Mouse (Mus musculus): ENCODE results near the gene Erg. TPM values are rescaled to one million over a fixed set of nuclear protein-coding genes. Genes with fewer than 3 reads are reported as not detected.

Erg gene
- polyA plus RNA-seq, 1 experiment from 2014 or later = 3.5 TPM

DNA sequence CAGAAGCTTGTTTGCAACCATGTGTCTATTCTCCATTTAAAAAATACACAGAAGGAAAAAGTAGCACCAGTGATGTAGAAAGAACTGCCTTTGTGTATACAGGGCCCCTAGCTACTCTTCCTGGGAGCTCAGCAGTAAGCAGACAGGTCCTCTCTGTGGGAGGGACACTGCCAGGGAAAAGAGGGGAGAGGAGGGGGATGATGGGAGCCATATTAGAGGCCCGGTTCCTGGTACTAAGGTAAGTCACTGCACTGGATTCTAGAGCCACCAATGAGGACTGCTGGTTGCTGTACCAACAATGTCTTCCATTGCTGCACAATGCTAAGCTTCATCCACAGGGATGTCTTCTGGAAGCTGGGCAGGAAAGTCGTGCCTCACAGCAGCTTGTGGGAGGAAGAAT lies 80.3 kb downstream of the Erg start:
- WGBS = 70% methylated on average over 2 of the region's 2 CpGs
- no peak for ATAC-seq (ENCODE audit: low FRiP score, low read depth)

DNA sequence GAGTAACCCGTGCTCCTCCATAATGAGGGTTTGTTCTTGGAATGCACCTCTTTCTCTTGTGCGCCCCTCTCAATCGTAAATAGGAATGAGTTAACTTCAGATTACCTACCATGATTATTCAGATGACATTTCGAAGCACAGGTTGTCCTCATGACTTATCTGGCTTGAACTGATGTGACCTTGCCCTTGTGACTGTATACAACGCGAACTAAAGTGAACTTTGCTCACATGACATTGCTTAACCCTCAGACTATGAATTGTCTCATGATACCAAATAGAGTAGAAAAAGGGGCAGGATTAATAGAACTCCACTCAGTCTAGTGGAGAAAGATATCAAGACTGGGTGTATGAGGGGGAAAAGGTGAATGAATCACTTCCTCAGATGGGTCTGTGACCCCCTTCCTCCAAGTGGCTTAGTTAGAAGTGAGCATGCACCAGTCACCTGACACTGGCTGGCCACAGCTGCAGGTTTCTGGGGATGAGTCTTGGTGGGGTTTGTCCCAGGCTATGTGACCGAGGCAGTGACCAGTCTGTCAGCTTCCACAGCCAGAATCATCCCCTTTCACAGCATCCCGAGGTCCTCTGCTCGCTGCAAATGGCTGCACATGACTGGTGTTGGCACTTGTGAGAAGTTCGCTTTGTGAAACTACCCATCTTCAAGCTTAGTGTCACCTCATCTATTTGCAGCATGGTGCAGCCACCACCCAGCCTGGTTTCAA lies 89.7 kb downstream of the Erg start:
- Histone ChIP-seq H3K27me3 (replicated peaks) (no peaks in the 10 kb centered on the region), H3K4me3 (no peak overlapping the region), H3K27ac (no peak overlapping the region), H3K4me1 (no peaks in the 10 kb centered on the region), H3K9ac (no peak overlapping the region), H3K4me2 (replicated peaks) (no peak overlapping the region), H3K36me3 (no peaks in the 10 kb centered on the region), H3K9me3 (no peaks in the 10 kb centered on the region)
- no peak for ATAC-seq (ENCODE audit: low FRiP score, low read depth)
- 86% methylated on average over 10 of the region's 10 CpGs for WGBS

More for the DNA sequence above, 80.3 kb downstream of the Erg start:
- no peaks in the 10 kb centered on the region for H3K27me3 ChIP-seq (replicated peaks)
- H3K9ac ChIP-seq = no peak overlapping the region
- no peak overlapping the region for H3K4me2 ChIP-seq (replicated peaks)
- H3K36me3 ChIP-seq = no peaks in the 10 kb centered on the region
- H3K4me1 ChIP-seq = no peaks in the 10 kb centered on the region
- H3K9me3 ChIP-seq = no peaks in the 10 kb centered on the region
- H3K27ac ChIP-seq = no peak overlapping the region
- no peak overlapping the region for H3K4me3 ChIP-seq

DNA sequence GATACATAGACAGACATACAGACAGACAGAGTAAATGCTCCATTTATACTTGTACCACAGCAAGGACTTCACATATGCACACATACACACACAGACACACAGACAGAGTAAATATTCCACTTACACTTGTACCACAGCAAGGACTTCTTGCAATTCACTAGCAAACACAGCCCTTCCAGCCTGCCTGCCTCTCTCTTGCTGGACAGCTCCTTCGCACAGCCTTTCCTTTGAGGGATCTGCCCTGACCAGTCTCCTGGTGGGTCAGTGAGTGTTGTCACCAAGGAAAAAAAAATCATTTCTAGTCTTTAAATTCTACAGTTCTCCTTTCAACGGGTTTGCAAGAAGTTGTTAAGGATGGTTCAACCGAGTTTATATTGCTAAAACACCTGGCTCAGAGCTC lies 92.3 kb downstream of the Erg start:
- no peak for ATAC-seq (ENCODE audit: low FRiP score, low read depth)

DNA sequence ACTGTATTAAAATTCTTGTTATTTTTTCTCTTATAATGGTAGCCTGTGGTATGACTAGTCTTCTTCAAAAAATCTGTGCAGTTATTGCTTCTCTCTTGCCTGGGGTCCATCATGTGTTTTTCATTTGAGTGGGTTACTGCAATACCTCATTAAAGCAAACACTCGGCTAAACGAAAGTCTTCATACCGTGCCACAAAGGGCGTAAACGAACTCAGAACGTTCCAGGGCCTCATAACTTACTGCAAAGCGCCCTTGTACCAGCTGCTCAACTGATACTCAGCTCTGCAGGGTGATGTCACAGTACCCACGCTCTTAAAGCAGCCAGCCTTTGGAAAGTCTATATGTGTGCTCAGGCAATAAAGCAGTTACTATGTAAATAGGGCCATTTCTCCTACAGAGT lies 93.1 kb downstream of the Erg start:
- no peak overlapping the region for H3K27ac ChIP-seq
- 83% methylated on average over 8 of the region's 8 CpGs for WGBS
- no peak for ATAC-seq (ENCODE audit: low FRiP score, low read depth)
- H3K4me1 ChIP-seq = no peaks in the 10 kb centered on the region
- H3K9me3 ChIP-seq = no peaks in the 10 kb centered on the region
- no peak overlapping the region for H3K4me3 ChIP-seq
- H3K4me2 ChIP-seq (replicated peaks) = no peak overlapping the region
- H3K36me3 ChIP-seq = no peaks in the 10 kb centered on the region
- no peak overlapping the region for H3K9ac ChIP-seq
- H3K27me3 ChIP-seq (replicated peaks) = no peaks in the 10 kb centered on the region

More for the DNA sequence above, 92.3 kb downstream of the Erg start:
- Histone ChIP-seq H3K27me3 (replicated peaks) (no peaks in the 10 kb centered on the region), H3K9ac (no peak overlapping the region), H3K27ac (no peak overlapping the region), H3K4me3 (no peak overlapping the region), H3K36me3 (no peaks in the 10 kb centered on the region), H3K4me1 (no peaks in the 10 kb centered on the region), H3K9me3 (no peaks in the 10 kb centered on the region), H3K4me2 (replicated peaks) (no peak overlapping the region)
- WGBS = 64% methylated on average over 3 of the region's 3 CpGs

DNA sequence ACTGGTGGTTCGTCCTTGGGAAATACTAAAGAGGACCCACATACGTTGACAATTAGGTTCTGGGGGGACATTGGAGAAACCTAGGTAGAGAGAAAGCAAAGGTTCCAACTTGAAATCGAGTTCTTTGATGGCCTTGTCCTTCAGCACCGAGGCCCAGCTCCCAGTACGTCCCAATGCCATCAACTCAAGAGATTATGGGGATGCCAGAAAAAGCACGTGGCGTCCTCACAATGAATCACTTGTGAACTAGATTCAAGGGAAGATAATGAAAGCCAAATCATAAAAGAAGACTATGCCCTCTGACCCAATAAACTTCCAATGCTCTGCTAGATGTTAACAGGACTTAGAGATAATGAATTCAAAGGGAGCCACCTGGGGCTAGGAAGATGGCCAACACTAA lies 94.2 kb downstream of the Erg start:
- H3K4me2 ChIP-seq (replicated peaks) = no peak overlapping the region
- H3K27me3 ChIP-seq (replicated peaks) = no peaks in the 10 kb centered on the region
- 80% methylated on average over 7 of the region's 7 CpGs for WGBS
- H3K27ac ChIP-seq = no peak overlapping the region
- no peak overlapping the region for H3K4me3 ChIP-seq
- no peaks in the 10 kb centered on the region for H3K36me3 ChIP-seq
- no peaks in the 10 kb centered on the region for H3K4me1 ChIP-seq
- no peak for ATAC-seq (ENCODE audit: low FRiP score, low read depth)
- H3K9ac ChIP-seq = no peak overlapping the region
- H3K9me3 ChIP-seq = no peaks in the 10 kb centered on the region

DNA sequence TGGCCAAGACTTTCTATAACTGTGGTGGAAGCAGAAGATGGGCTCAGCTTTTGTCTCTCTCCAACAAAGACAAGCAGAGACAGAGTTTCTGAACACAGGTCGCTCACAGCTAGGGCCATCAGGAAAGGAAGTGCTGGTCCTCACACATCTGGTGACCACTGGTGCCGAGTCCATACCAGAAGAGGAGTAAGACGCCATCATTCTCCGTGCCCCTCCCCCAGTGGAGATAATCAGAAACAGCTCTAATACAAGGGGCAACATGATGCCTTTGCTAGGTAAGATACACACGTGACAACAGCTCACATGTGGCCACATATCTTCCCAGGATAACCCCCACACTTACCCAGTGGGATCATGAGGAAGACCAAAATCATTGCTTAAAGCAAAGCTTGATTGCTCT lies 96.0 kb downstream of the Erg start:
- H3K4me3 ChIP-seq = no peak overlapping the region
- no peak for ATAC-seq (ENCODE audit: low FRiP score, low read depth)
- H3K9me3 ChIP-seq = no peaks in the 10 kb centered on the region
- no peak overlapping the region for H3K27ac ChIP-seq
- no peaks in the 10 kb centered on the region for H3K27me3 ChIP-seq (replicated peaks)
- no peaks in the 10 kb centered on the region for H3K36me3 ChIP-seq
- H3K4me1 ChIP-seq = no peaks in the 10 kb centered on the region
- 78% methylated on average over 5 of the region's 5 CpGs for WGBS
- H3K9ac ChIP-seq = no peak overlapping the region
- no peak overlapping the region for H3K4me2 ChIP-seq (replicated peaks)

DNA sequence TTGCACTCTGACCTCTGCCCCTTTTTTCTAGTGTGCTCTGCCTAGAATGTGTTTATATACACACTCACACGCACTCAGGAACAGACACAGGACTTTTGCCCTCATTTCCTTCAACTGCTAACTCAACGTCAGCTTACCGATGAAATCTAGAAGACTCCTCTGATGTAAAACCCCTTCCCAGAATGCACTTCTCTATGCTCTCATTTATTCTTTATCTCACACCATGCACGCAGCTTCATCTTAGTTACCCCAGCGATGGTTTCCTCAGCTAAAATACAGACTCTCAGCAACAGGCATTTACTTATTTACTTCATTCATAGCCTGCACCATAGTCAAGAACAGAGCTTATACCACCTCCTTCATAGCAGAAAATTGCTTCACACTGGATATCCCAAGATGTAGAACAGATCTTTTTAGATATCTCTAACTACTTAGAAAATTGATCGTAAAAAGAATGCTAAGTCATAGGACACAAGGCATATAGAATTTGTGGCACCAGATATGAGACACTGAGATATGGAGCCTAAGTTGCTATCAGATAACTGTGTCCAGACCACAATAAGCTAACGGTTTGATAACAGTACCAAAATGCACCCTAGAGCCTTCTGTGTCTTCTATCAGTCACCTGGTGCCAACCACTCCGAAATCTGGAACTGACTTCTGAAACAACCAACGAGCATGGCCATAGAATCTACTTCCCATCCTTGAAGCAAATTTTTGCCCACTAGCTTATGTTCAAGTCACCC lies 98.6 kb downstream of the Erg start:
- Histone ChIP-seq H3K4me1 (no peaks in the 10 kb centered on the region), H3K4me2 (replicated peaks) (no peak overlapping the region), H3K9ac (no peak overlapping the region), H3K27me3 (replicated peaks) (no peaks in the 10 kb centered on the region), H3K27ac (no peak overlapping the region), H3K9me3 (no peaks in the 10 kb centered on the region), H3K36me3 (no peaks in the 10 kb centered on the region), H3K4me3 (no peak overlapping the region)
- ATAC-seq (ENCODE audit: low FRiP score, low read depth) = no peak
- WGBS = 84% methylated on average over 9 of the region's 9 CpGs

DNA sequence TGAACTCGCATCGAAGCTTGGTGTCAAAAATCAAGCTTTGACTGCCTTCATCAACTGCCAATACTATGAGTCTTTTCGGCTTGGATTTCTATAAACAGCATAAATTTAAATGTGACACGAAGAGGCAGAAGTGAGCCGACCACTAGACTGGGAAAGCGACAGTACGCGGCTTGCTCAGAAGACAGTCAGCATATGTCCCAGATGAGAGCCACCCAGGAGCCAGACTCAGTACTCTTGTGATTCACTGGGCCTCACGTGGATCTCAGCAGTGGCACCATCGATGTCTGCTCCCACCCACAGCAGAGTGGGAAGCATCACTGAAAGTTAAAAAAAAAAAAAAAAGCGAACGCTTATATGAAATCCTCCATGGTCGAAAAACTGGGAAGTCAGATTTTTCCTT lies 105.2 kb downstream of the Erg start:
- H3K4me3 ChIP-seq = no peak overlapping the region
- H3K9ac ChIP-seq = no peak overlapping the region
- no peaks in the 10 kb centered on the region for H3K27me3 ChIP-seq (replicated peaks)
- H3K4me1 ChIP-seq = no peaks in the 10 kb centered on the region
- no peaks in the 10 kb centered on the region for H3K9me3 ChIP-seq
- no peak for ATAC-seq (ENCODE audit: low FRiP score, low read depth)
- WGBS = 91% methylated on average over 13 of the region's 13 CpGs
- H3K4me2 ChIP-seq (replicated peaks) = no peak overlapping the region
- no peak overlapping the region for H3K27ac ChIP-seq
- no peaks in the 10 kb centered on the region for H3K36me3 ChIP-seq

DNA sequence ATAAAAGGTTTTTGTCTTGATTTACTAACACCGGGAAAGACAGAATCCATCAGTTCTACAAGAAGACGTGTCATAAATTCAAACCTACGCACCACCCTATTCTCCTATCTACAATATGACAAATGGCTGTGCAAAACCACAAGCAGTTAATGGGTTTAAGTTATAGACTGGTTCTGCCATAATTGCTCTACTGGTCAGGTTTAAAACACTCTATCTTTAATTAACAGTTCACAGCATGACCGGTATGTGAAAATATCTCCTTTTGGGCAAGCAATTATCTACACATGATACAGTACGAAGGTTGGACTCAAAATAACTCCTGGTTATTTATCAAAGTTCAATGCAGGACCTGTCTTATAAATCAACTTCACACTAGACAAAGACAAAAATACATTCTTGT lies 107.8 kb downstream of the Erg start:
- Histone ChIP-seq H3K36me3 (no peaks in the 10 kb centered on the region), H3K4me2 (replicated peaks) (no peak overlapping the region), H3K27me3 (replicated peaks) (no peaks in the 10 kb centered on the region), H3K27ac (no peak overlapping the region), H3K9ac (no peak overlapping the region), H3K4me1 (no peaks in the 10 kb centered on the region), H3K9me3 (no peaks in the 10 kb centered on the region), H3K4me3 (no peak overlapping the region)
- ATAC-seq (ENCODE audit: low FRiP score, low read depth) = no peak
- WGBS = 81% methylated on average over 5 of the region's 5 CpGs

DNA sequence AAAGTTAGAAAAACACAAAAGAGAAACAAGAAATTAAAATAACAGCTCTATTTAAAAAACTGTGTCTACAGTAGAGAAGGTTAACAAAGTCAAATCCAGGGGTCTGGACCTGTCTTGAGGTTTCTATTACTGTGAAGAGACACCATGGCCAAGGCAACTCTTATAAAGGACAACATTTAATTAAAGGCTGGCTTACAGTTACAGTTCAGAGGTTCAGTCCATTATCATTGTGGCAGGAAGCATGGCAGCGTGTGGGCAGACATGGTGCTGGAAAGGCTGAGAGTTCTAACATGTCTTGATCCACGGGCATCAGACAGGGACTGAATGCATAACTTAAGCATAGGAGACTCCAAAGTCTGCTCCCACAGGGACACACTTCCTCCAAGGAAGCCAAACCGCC lies 111.4 kb downstream of the Erg start:
- Histone ChIP-seq H3K9ac (no peak overlapping the region), H3K4me1 (no peaks in the 10 kb centered on the region), H3K27ac (no peak overlapping the region), H3K36me3 (no peaks in the 10 kb centered on the region), H3K4me2 (replicated peaks) (no peak overlapping the region), H3K4me3 (no peak overlapping the region), H3K9me3 (no peaks in the 10 kb centered on the region), H3K27me3 (replicated peaks) (no peaks in the 10 kb centered on the region)
- WGBS = 86% methylated on average over 3 of the region's 3 CpGs
- no peak for ATAC-seq (ENCODE audit: low FRiP score, low read depth)

DNA sequence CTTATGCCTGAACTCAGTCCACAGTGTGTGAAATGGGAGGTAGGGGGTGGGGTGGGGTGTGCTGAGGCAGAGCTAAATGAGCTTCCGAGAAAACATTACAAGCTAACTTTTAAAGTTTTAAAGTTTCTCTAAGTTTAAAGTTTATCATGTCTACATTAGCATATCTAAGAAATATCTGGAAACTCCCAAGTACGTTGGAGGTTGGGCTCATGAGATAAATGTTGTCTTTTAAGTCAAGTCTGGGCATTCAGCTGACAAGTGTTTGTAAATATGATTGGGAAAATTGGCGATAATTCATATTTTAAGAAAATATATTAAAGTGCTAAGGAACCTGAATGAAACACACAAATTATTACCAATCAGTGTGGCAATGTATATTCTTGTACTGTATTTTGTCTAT lies 112.4 kb downstream of the Erg start:
- Histone ChIP-seq H3K9ac (no peak overlapping the region), H3K36me3 (no peaks in the 10 kb centered on the region), H3K27ac (no peak overlapping the region), H3K9me3 (no peaks in the 10 kb centered on the region), H3K4me2 (replicated peaks) (no peak overlapping the region), H3K4me1 (no peaks in the 10 kb centered on the region), H3K27me3 (replicated peaks) (no peaks in the 10 kb centered on the region), H3K4me3 (no peak overlapping the region)
- 87% methylated on average over 3 of the region's 3 CpGs for whole genome bisulfite sequencing
- no peak for ATAC-seq (ENCODE audit: low FRiP score, low read depth)

DNA sequence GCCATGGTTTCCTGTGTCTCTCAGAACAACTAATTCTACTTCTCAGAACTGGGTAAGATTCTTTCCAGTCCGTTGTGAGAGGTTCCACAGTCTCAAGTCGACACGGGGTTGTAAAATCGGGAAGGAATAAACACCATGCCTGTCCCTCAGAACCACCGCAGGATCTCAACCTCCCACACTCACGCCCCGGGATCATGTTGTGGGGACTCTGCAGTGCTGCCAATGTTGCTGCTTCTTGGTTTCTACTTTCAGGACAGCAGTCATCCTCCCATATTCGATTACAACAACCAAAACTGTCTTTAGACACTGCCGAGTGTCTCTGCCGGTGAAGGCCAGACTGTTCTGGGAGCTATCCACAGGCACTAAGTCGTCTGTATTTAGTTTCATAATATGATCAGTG lies 113.6 kb downstream of the Erg start:
- Histone ChIP-seq H3K9ac (no peak overlapping the region), H3K4me2 (replicated peaks) (no peak overlapping the region), H3K4me3 (no peak overlapping the region), H3K27ac (no peak overlapping the region), H3K36me3 (no peaks in the 10 kb centered on the region), H3K27me3 (replicated peaks) (no peaks in the 10 kb centered on the region), H3K4me1 (no peaks in the 10 kb centered on the region), H3K9me3 (no peaks in the 10 kb centered on the region)
- WGBS = 88% methylated on average over 11 of the region's 11 CpGs
- no peak for ATAC-seq (ENCODE audit: low FRiP score, low read depth)
